ENCODE assay signal across 23 mouse cellular contexts in genomic region chr17:27781059-27781687, GRCm38 (mm10). TPM values are rescaled to one million over a fixed set of nuclear protein-coding genes. Genes with fewer than 3 reads are reported as not detected.
DNase-seq lines count a peak whose midpoint lies in the region; ATAC-seq and TF ChIP-seq lines count a peak whose summit lies in the region.
"Had no signal": no experiment of that assay in that cellular context is flagged by ENCODE, and none has a peak within 500 bp of the region (broad histone marks: within the 10 kb centered on the region; RNA-seq: fewer than 3 reads in every experiment).

No protein-coding gene starts in this region.

- no peak overlapping the region for H3K4me2 ChIP-seq in intestine, postnatal 0 days (replicated peaks; ENCODE audit: low read depth)
- no peak overlapping the region for H3K4me2 ChIP-seq in intestine, embryonic 15.5 days (replicated peaks)
- peak overlapping the region; percentile 34 for H3K4me2 ChIP-seq in myocyte (ENCODE audit: low read depth)
- H3K4me2 ChIP-seq: heart, embryonic 15.5 days; midbrain, embryonic 11.5 days; neural tube, embryonic 13.5 days had no signal

- WGBS in intestine, postnatal 0 days, result 66% methylated on average over 5 of the region's 5 CpGs
- 79% methylated on average over 5 of the region's 5 CpGs for WGBS in intestine, embryonic 15.5 days

- TF ChIP-seq POLR2A in myocyte (IDR thresholded peaks at IDR 0.05; ENCODE audit: insufficient read length, low read depth), result no peak

- no peaks in the 10 kb centered on the region for H3K27me3 ChIP-seq in intestine, postnatal 0 days (replicated peaks; ENCODE audit: control insufficient read depth, insufficient read depth, low read length)
- H3K27me3 ChIP-seq in intestine, embryonic 15.5 days (replicated peaks), result no peaks in the 10 kb centered on the region
- H3K27me3 ChIP-seq in myocyte (ENCODE audit: control insufficient read depth, insufficient read depth, insufficient read length), result no peaks in the 10 kb centered on the region
- H3K27me3 ChIP-seq: heart, embryonic 15.5 days; neural tube, embryonic 13.5 days had no signal

- H3K9ac ChIP-seq in intestine, postnatal 0 days (ENCODE audit: low read depth, low read length), result no peak overlapping the region
- no peak overlapping the region for H3K9ac ChIP-seq in intestine, embryonic 15.5 days
- H3K9ac ChIP-seq: forebrain, postnatal 0 days; heart, embryonic 15.5 days; neural tube, embryonic 13.5 days had no signal

- TF ChIP-seq CTCF in intestine, postnatal 0 days (IDR thresholded peaks at IDR 0.05; ENCODE audit: low read depth), result no peak

- no peaks in the 10 kb centered on the region for H3K9me3 ChIP-seq in intestine, postnatal 0 days (ENCODE audit: control insufficient read depth)
- H3K9me3 ChIP-seq in intestine, embryonic 15.5 days, result no peaks in the 10 kb centered on the region
- H3K9me3 ChIP-seq: embryonic facial prominence, embryonic 10.5 days; heart, embryonic 15.5 days; hindbrain, embryonic 10.5 days; neural tube, embryonic 13.5 days had no signal

- H3K4me3 ChIP-seq in intestine, postnatal 0 days (ENCODE audit: low read depth, low read length), result no peak overlapping the region
- no peak overlapping the region for H3K4me3 ChIP-seq in intestine, embryonic 15.5 days (replicated peaks)
- H3K4me3 ChIP-seq in myocyte, result no peak overlapping the region
- H3K4me3 ChIP-seq: embryonic facial prominence, embryonic 10.5 days; erythroblast, embryonic 14.5 days; heart, embryonic 15.5 days; hindbrain, embryonic 10.5 days; neural tube, embryonic 13.5 days had no signal

- intact Hi-C loops in left cerebral cortex, postnatal 14 days (cut with DNase I), result no loop called here

- peak; percentile 59; the same call in 1 of the 2 replicates for ATAC-seq in intestine, postnatal 0 days
- no peak for ATAC-seq in intestine, embryonic 15.5 days

- H3K4me1 ChIP-seq in intestine, postnatal 0 days (replicated peaks; ENCODE audit: control insufficient read depth, insufficient read depth, low read length), result no peaks in the 10 kb centered on the region
- H3K4me1 ChIP-seq in intestine, embryonic 15.5 days (replicated peaks), result no peaks in the 10 kb centered on the region
- H3K4me1 ChIP-seq: embryonic facial prominence, embryonic 10.5 days; hindbrain, embryonic 10.5 days; neural tube, embryonic 13.5 days had no signal

- H3ac ChIP-seq in myocyte (ENCODE audit: control insufficient read depth, insufficient read length), result no peak overlapping the region

- H3K36me3 ChIP-seq in intestine, postnatal 0 days (ENCODE audit: control insufficient read depth, insufficient read depth), result peaks cover 24% of the 10 kb centered on the region
- peaks cover 12% of the 10 kb centered on the region for H3K36me3 ChIP-seq in intestine, embryonic 15.5 days
- peaks cover 8% of the 10 kb centered on the region for H3K36me3 ChIP-seq in myocyte (ENCODE audit: control insufficient read depth, insufficient read depth)

- DNase-seq in A20 (ENCODE audit: low read depth, low spot score), result peak; percentile 12
- peak; percentile 75 for DNase-seq in adipocyte (ENCODE audit: low spot score)
- DNase-seq in left cerebral cortex, postnatal 14 days (ENCODE audit: low spot score in 2 of 2), result no peak
- DNase-seq in spleen, postnatal 14 days (ENCODE audit: low spot score in 2 of 2), result no peak
- DNase-seq: cerebellum, adult 11-12 months; cerebellum, postnatal 25 days; forebrain, postnatal 0 days; heart, adult 11 months; layer of hippocampus, postnatal 36 days; lung, adult 18-20 months; right cerebral cortex, postnatal 14 days; thymus, postnatal 36 days had no signal

- no peak overlapping the region for H3K27ac ChIP-seq in intestine, postnatal 0 days (ENCODE audit: low read depth, low read length)
- H3K27ac ChIP-seq in intestine, embryonic 15.5 days, result no peak overlapping the region
- H3K27ac ChIP-seq: embryonic facial prominence, embryonic 10.5 days; heart, embryonic 15.5 days; hindbrain, embryonic 10.5 days; neural tube, embryonic 13.5 days had no signal

- peaks cover 22% of the 10 kb centered on the region for H3K79me2 ChIP-seq in myocyte (ENCODE audit: control insufficient read depth, insufficient read depth)

TF ChIP-seq in myocyte, 11 proteins besides CTCF, POLR2A, EP300 and RAD21:
- TF ChIP-seq REST (IDR thresholded peaks at IDR 0.05; ENCODE audit: insufficient read depth, insufficient read length) (no peak), CEBPB (IDR thresholded peaks at IDR 0.05; ENCODE audit: insufficient read depth, poor library complexity, severe bottlenecking) (no peak), USF1 (IDR thresholded peaks at IDR 0.05; ENCODE audit: low read depth) (no peak), TCF12 (IDR thresholded peaks at IDR 0.05; ENCODE audit: insufficient read depth, poor library complexity, severe bottlenecking) (no peak), MAX (IDR thresholded peaks at IDR 0.05; ENCODE audit: low read depth) (no peak), POLR2AphosphoS2 (IDR thresholded peaks at IDR 0.05; ENCODE audit: insufficient read length, low read depth) (no peak)
TF ChIP-seq in myocyte: peak in this region for 0.

RNA-seq across cellular contexts. Expression of gene D17Wsu92e, which starts 39.3 kb away (rescaled TPM):
- polyA plus RNA-seq in intestine, postnatal 0 days (2015; fragmentation: Nextera tagmentation; extraction: Ambion mirVana), result 27.4 and 29.5 TPM in 2 replicates
- polyA plus RNA-seq in intestine, embryonic 15.5 days (2015; fragmentation: Nextera tagmentation; extraction: Ambion mirVana), result 19.0 and 22.1 TPM in 2 replicates
- 79.4 TPM for polyA plus RNA-seq in myocyte (2012; fragmentation: generic; extraction: Trizol)
- 100 to 1,000 TPM; 136 to 137 TPM for total RNA-seq in left cerebral cortex, postnatal 14 days (2021)

RNA-seq across cellular contexts. Expression of gene Spdef, which starts 52.4 kb away (rescaled TPM):
- polyA plus RNA-seq in intestine, postnatal 0 days (2015; fragmentation: Nextera tagmentation; extraction: Ambion mirVana), result 8.9 and 9.9 TPM in 2 replicates
- polyA plus RNA-seq in intestine, embryonic 15.5 days (2015; fragmentation: Nextera tagmentation; extraction: Ambion mirVana), result 14.1 and 17.1 TPM in 2 replicates
- polyA plus RNA-seq in myocyte (2012; fragmentation: generic; extraction: Trizol), result 0.05 TPM
- under 1 TPM; 0.42 to 0.57 TPM for total RNA-seq in left cerebral cortex, postnatal 14 days (2021)
- total RNA-seq: gastrocnemius, adult 8-10 months; monocyte, adult 5-6 weeks had no signal
- polyA plus RNA-seq: erythroblast, embryonic 14.5 days had no signal

RNA-seq across cellular contexts. Expression of gene Snrpc, which starts 56.8 kb away (rescaled TPM):
- polyA plus RNA-seq in intestine, postnatal 0 days (2015; fragmentation: Nextera tagmentation; extraction: Ambion mirVana), result 156 and 160 TPM in 2 replicates
- 250 and 266 TPM in 2 replicates for polyA plus RNA-seq in intestine, embryonic 15.5 days (2015; fragmentation: Nextera tagmentation; extraction: Ambion mirVana)
- polyA plus RNA-seq in myocyte (2012; fragmentation: generic; extraction: Trizol), result 251 TPM
- total RNA-seq in left cerebral cortex, postnatal 14 days (2021), result 10 to 100 TPM; 66.0 to 71.1 TPM

Comparison
In these comparisons a context has a peak if more than half of its experiments do, and no peak if none do; other contexts are left out.
1. DNase-seq: peak in A20 (single experiment) and adipocyte (single experiment); none in left cerebral cortex, postnatal 14 days (0 of 2) and spleen, postnatal 14 days (0 of 2).